Mouse (Mus musculus) forebrain, postnatal 0 days (tissue): ENCODE measurements around the gene Piwil4. TPM values are rescaled to one million over a fixed set of nuclear protein-coding genes. Genes with fewer than 3 reads are reported as not detected.

Experiments
- ATAC-seq: fragments of 200-750 bp; cut with Nextera tagmentation; 2 replicates; pipeline ENCODE4 v1.8.0; 2017; ENCODE audit warnings: mild to moderate bottlenecking, moderate library complexity
- DNase-seq: peaks from one replicate; pipeline ENCODE4 v3.0.0-alpha.2; 2015
- H3K27ac ChIP-seq: fragments of 300-500 bp; sonication (generic); 2 replicates; pipeline ENCODE4 v1.5.1; 2014; ENCODE audit warnings: low read depth, mild to moderate bottlenecking, antibody characterized with exemption, low read length, moderate library complexity, mixed read lengths
- H3K27me3 ChIP-seq: fragments of 300-500 bp; sonication (generic); 2 replicates; pipeline ENCODE4 v1.6.1; 2014; ENCODE audit warnings: mild to moderate bottlenecking, low read length, mixed read lengths; ENCODE audit not compliant: insufficient read depth
- H3K36me3 ChIP-seq: fragments of 300-500 bp; sonication (generic); 2 replicates; pipeline ENCODE4 v1.6.1; 2014; ENCODE audit warnings: mild to moderate bottlenecking, moderate library complexity; ENCODE audit not compliant: insufficient read depth
- H3K4me1 ChIP-seq: fragments of 300-500 bp; sonication (generic); 2 replicates; pipeline ENCODE4 v1.6.1; 2014; ENCODE audit warnings: antibody characterized with exemption; ENCODE audit not compliant: insufficient read depth
- H3K4me2 ChIP-seq: fragments of 300-500 bp; sonication (generic); 2 replicates; pipeline ENCODE4 v1.6.1; 2014; ENCODE audit warnings: low read depth, mild to moderate bottlenecking, moderate library complexity
- H3K4me3 ChIP-seq: fragments of 300-500 bp; sonication (generic); 2 replicates; pipeline ENCODE4 v1.5.1; 2014; ENCODE audit warnings: low read depth, low read length, mixed read lengths
- H3K9ac ChIP-seq: fragments of 300-500 bp; sonication (generic); 2 replicates; pipeline ENCODE4 v1.6.1; 2014; ENCODE audit warnings: mild to moderate bottlenecking
- H3K9me3 ChIP-seq: fragments of 300-500 bp; sonication (generic); 2 replicates; pipeline ENCODE4 v1.6.1; 2016; ENCODE audit warnings: low read length
- CTCF ChIP-seq: sonication (generic); IDR thresholded peaks from 2 replicates; pipeline ENCODE4 v1.5.1; 2016; ENCODE audit warnings: antibody characterized with exemption, control low read depth, low read depth
- WGBS: fragments of 180-500 bp; shearing (Covaris S2); extraction: QIAGEN DNeasy Blood & Tissue Kit; methylation state at CpG from one replicate; pipeline ENCODE4 v1.1.7; 2014; 5-methylcytosine and 5-hydroxymethylcytosine counted together
- polyA plus RNA-seq: library from polyadenylated mRNA; unstranded; fragments of >200 nt; fragmentation: Nextera tagmentation; extraction: Ambion mirVana; gene quantifications from 2 replicates; pipeline ENCODE4 v1.2.1, GENCODE M21; 2015
- total RNA-seq: library from RNA; depleted of rRNA; stranded (reverse); fragments of >200 nt; gene quantifications from 2 replicates; pipeline ENCODE4 v1.2.3, GENCODE M21; 2014

Piwil4 gene
- total and polyA plus RNA-seq, 2 experiments from 2014 or later = 0.18 to 0.29 TPM

DNA sequence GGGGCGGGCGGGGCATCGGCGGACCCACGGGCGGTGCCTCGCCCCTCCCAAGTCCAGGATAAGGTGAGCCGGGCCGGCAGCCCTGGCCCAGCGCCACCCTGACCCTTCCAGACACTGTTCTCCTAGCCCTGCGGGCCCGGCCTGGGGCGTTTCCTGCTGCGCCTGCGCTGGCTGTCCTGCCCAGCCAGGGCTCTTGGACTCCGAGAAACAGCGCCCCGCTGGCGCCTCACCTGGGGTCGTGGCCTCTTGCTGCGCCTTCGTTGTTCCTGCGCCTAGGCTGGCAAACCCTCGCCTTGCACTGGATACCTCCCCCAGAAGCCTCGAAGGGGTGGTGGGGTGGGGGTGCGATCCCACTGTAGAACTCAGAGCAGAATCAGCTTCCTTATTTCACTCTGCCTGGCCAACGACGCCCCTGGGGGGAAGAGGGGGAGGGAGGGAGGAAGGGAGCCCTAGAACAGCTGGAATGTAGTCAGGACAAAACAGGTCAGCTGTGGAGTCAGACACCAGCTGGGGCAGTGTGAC is 11.5 kb upstream of the Piwil4 start, which contains the start of gene Fut4:
Fut4 (minus strand) TSS at position 393 of the 522 bp plus-strand sequence.
- Histone ChIP-seq H3K4me1 (0 out of 2 replicates have a peak, but pooled peaks cover 3% of the 10 kb centered on the region), H3K9me3 (no peaks in the 10 kb centered on the region), H3K27me3 (peaks cover 8% of the 10 kb centered on the region; the same call in 1 of the 2 replicates), H3K9ac (peak within 1 kb of the TSS; percentile 56), H3K27ac (no peak within 1 kb of the TSS), H3K4me3 (peak within 1 kb of the TSS; percentile 48), H3K36me3 (no peaks in the 10 kb centered on the region), H3K4me2 (peak within 1 kb of the TSS; percentile 86)
- ATAC-seq = peak; percentile 63
- DNase-seq = no peak
- no peak for TF ChIP-seq CTCF
- 5% methylated on average over 28 of the region's 28 CpGs for WGBS

DNA sequence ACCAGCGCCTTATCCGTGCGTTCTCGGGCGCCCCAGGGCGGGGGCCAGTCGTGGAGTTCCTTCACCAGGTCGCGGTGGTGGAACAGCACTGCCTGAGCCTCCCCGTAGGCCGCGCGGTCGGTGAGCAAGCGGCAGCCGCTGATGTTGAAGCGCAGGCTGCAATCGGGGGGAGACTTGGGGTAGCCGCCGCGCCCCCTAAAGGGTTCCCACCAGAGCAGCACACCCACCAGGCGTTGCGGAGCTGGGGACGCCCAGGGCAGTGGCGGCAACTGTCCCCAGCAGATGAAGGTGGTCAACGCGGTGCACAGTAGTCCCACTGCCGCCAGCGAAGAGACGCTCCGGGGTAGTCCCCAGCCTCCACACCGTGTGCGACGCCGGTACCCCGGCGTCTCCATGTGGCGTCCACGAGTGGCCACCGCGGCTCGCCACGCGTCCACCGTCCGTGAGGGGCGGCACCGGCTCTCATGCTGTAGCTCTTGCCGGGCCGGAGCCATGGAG is 11.0 kb upstream of the Piwil4 start:
- Histone ChIP-seq H3K4me3 (peak overlapping the region; percentile 48), H3K36me3 (no peaks in the 10 kb centered on the region), H3K4me2 (peak overlapping the region; percentile 86), H3K9me3 (no peaks in the 10 kb centered on the region), H3K9ac (peak overlapping the region; percentile 56), H3K27ac (no peak overlapping the region), H3K27me3 (peaks cover 8% of the 10 kb centered on the region; the same call in 1 of the 2 replicates), H3K4me1 (0 out of 2 replicates have a peak, but pooled peaks cover 3% of the 10 kb centered on the region)
- ATAC-seq (peak; percentile 85), DNase-seq (peak; percentile 50)
- TF ChIP-seq CTCF = peak; percentile 40
- WGBS = 2% methylated on average over 49 of the region's 50 CpGs

DNA sequence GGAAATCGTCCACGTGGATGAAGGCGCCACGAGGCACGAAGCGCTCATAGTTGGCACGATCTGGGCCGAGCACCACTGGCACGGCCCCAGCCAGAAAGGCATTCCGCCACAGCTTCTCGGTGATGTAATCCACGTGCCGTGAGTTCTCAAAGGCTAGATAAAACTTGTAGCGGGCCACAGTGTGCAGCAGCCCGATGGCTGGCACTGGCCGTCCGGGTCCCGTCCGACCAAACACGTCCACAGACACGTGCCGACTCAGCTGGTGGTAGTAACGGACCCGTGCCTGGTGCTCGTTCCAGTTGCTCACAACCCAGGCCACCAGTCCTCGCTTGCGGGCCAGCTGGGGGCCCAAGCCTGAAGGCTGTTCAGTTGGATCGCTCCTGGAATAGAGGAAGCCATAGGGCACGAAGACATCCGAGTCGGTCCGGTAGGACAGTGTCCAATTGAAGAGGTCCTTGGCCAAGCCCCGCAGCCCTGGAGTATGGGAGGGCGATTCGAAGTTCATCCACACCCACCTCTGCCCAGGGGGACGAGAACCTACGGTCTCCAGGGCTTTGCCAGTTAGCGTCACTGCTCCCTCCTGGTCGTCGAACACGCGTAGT is 10.5 kb upstream of the Piwil4 start:
- peak overlapping the region; percentile 48 for H3K4me3 ChIP-seq
- no peak overlapping the region for H3K27ac ChIP-seq
- H3K9ac ChIP-seq = peak overlapping the region; percentile 56
- DNase-seq (no peak), ATAC-seq (peak; percentile 5)
- H3K27me3 ChIP-seq = peaks cover 8% of the 10 kb centered on the region; the same call in 1 of the 2 replicates
- TF ChIP-seq CTCF = no peak
- 58% methylated on average over 42 of the region's 42 CpGs for WGBS
- H3K4me1 ChIP-seq = 0 out of 2 replicates have a peak, but pooled peaks cover 3% of the 10 kb centered on the region
- no peaks in the 10 kb centered on the region for H3K9me3 ChIP-seq
- H3K36me3 ChIP-seq = no peaks in the 10 kb centered on the region
- H3K4me2 ChIP-seq = peak overlapping the region; percentile 86

GRCm38 (mm10) chr9:14739498-14740150 is 909 bp downstream of the Piwil4 start:
- ATAC-seq (no peak), DNase-seq (no peak)
- Histone ChIP-seq H3K9me3 (no peaks in the 10 kb centered on the region), H3K27me3 (no peaks in the 10 kb centered on the region), H3K4me3 (no peak overlapping the region), H3K4me1 (no peaks in the 10 kb centered on the region), H3K36me3 (no peaks in the 10 kb centered on the region), H3K4me2 (no peak overlapping the region), H3K27ac (no peak overlapping the region), H3K9ac (no peak overlapping the region)
- TF ChIP-seq CTCF = no peak
- 85% methylated on average over 4 of the region's 4 CpGs for WGBS

GRCm38 (mm10) chr9:14730941-14731541 is 9.5 kb downstream of the Piwil4 start:
- H3K27me3 ChIP-seq = no peaks in the 10 kb centered on the region
- H3K9me3 ChIP-seq = no peaks in the 10 kb centered on the region
- DNase-seq (no peak), ATAC-seq (no peak)
- no peak overlapping the region for H3K4me3 ChIP-seq
- no peaks in the 10 kb centered on the region for H3K4me1 ChIP-seq
- H3K27ac ChIP-seq = no peak overlapping the region
- H3K36me3 ChIP-seq = no peaks in the 10 kb centered on the region
- no peak for TF ChIP-seq CTCF
- no peak overlapping the region for H3K9ac ChIP-seq
- 57% methylated on average over 9 of the region's 9 CpGs for WGBS
- H3K4me2 ChIP-seq = no peak overlapping the region

DNA sequence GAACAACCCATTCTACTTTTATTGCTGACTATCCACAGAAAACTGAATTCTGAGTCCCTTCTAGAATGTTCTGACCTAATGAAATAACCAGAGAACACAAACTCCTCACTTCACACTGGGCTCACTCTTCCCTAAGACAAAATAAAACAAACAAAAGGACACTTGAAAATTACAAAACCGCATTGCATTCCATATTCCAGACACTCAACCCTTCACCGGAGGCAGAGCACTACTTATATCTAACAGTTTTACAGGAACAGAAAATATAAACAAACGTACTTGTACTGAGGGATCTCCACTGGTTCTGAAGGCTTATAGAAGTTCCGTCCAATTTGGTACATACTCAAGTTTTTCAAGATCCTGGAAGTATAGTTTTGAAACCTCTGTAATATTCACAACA is 12.2 kb downstream of the Piwil4 start:
- Histone ChIP-seq H3K9ac (no peak overlapping the region), H3K36me3 (no peaks in the 10 kb centered on the region), H3K4me3 (no peak overlapping the region), H3K27me3 (no peaks in the 10 kb centered on the region), H3K4me2 (no peak overlapping the region), H3K27ac (no peak overlapping the region), H3K4me1 (no peaks in the 10 kb centered on the region), H3K9me3 (no peaks in the 10 kb centered on the region)
- no peak for TF ChIP-seq CTCF
- ATAC-seq (no peak), DNase-seq (no peak)
- WGBS = 83% methylated on average over 4 of the region's 4 CpGs
